ENCODE assay signal across 7 mouse cellular contexts in genomic region chr6:48047450-48048351, GRCm38 (mm10). TPM values are rescaled to one million over a fixed set of nuclear protein-coding genes. Genes with fewer than 3 reads are reported as not detected.
DNase-seq lines count a peak whose midpoint lies in the region; ATAC-seq and TF ChIP-seq lines count a peak whose summit lies in the region.

No protein-coding gene starts in this region.

- no peaks in the 10 kb centered on the region for H3K9me3 ChIP-seq in MEL (replicated peaks; ENCODE audit: insufficient read depth, low read length)
- no peaks in the 10 kb centered on the region for H3K9me3 ChIP-seq in embryonic facial prominence, embryonic 14.5 days (ENCODE audit: control insufficient read depth, low read length)
- H3K9me3 ChIP-seq in heart, postnatal 0 days (replicated peaks; ENCODE audit: control insufficient read depth, low read length) = no peaks in the 10 kb centered on the region

- ATAC-seq in embryonic facial prominence, embryonic 14.5 days (ENCODE audit: low read depth) = peak; percentile 71
- peak; percentile 48 for ATAC-seq in heart, postnatal 0 days (ENCODE audit: insufficient read depth, low read depth)

- no peak for TF ChIP-seq EP300 in MEL (IDR thresholded peaks at IDR 0.05; ENCODE audit: low read depth in 1 of 2, low read length in 2 of 2)
- TF ChIP-seq EP300 in heart, postnatal 0 days (IDR thresholded peaks at IDR 0.05; ENCODE audit: low read depth) = no peak

- H3K36me3 ChIP-seq in MEL (ENCODE audit: control insufficient read depth in 1 of 2, insufficient read depth in 2 of 2, low read length in 2 of 2) = peaks cover 2 to 13% of the 10 kb centered on the region in 2 experiments; a peak in 3 of 4 replicates
- peaks cover 25% of the 10 kb centered on the region for H3K36me3 ChIP-seq in embryonic facial prominence, embryonic 14.5 days (ENCODE audit: control insufficient read depth, insufficient read depth, low read length)
- peaks cover 19% of the 10 kb centered on the region for H3K36me3 ChIP-seq in heart, postnatal 0 days (replicated peaks; ENCODE audit: control insufficient read depth, insufficient read depth, low read length)

- H3K9ac ChIP-seq in MEL (ENCODE audit: control insufficient read depth, low read depth, low read length, poor library complexity, severe bottlenecking) = peak overlapping the region; percentile 98
- H3K9ac ChIP-seq in embryonic facial prominence, embryonic 14.5 days (ENCODE audit: low read depth, low read length) = peak overlapping the region; percentile 83
- peak overlapping the region; percentile 76 for H3K9ac ChIP-seq in heart, postnatal 0 days (replicated peaks; ENCODE audit: low read depth, low read length)

- peaks cover 34% of the 10 kb centered on the region for H3K79me2 ChIP-seq in MEL (ENCODE audit: control insufficient read depth, insufficient read depth, low read length, poor library complexity)

- no peak for DNase-seq in MEL (ENCODE audit: low read depth, low spot score)
- DNase-seq in adrenal gland, postnatal 36 days = peak; percentile 71 to 73
- peak; percentile 13 for DNase-seq in embryonic facial prominence, embryonic 14.5 days (ENCODE audit: low spot score)
- no peak for DNase-seq in heart, postnatal 0 days (ENCODE audit: low spot score)
- peak; percentile 41 to 75 for DNase-seq in kidney, postnatal 25 days
- DNase-seq in lung, postnatal 4 days = peak; percentile 46 to 62
- DNase-seq in retina, postnatal 1 day = peak; percentile 62

- 1% methylated on average over 19 of the region's 150 CpGs for WGBS in embryonic facial prominence, embryonic 14.5 days
- WGBS in heart, postnatal 0 days = under 1% methylated on average over 88 of the region's 150 CpGs

- H3K4me3 ChIP-seq in MEL (ENCODE audit: control insufficient read depth in 1 of 2, insufficient read depth in 1 of 2, low read depth in 2 of 2, low read length in 2 of 2) = peak overlapping the region; percentile 85 to 99
- H3K4me3 ChIP-seq in embryonic facial prominence, embryonic 14.5 days (ENCODE audit: low read depth, low read length) = peak overlapping the region; percentile 76
- peak overlapping the region; percentile 77 for H3K4me3 ChIP-seq in heart, postnatal 0 days (ENCODE audit: low read depth, low read length)

- H3K27ac ChIP-seq in MEL (ENCODE audit: control insufficient read depth, low read depth, low read length) = peak overlapping the region; percentile 20; the same call in 1 of the 2 replicates
- H3K27ac ChIP-seq in embryonic facial prominence, embryonic 14.5 days (replicated peaks; ENCODE audit: low read depth, low read length) = peak overlapping the region; percentile 91
- H3K27ac ChIP-seq in heart, postnatal 0 days (ENCODE audit: low read depth) = peak overlapping the region; percentile 82

- H3K4me1 ChIP-seq in MEL (ENCODE audit: control insufficient read depth in 1 of 2, insufficient read depth in 2 of 2, low read length in 2 of 2) = peaks cover 3 to 6% of the 10 kb centered on the region in 2 experiments; a peak in 3 of 4 replicates
- H3K4me1 ChIP-seq in embryonic facial prominence, embryonic 14.5 days (ENCODE audit: control insufficient read depth, insufficient read depth, low read length) = peaks cover 8% of the 10 kb centered on the region; the same call in 1 of the 2 replicates
- peaks cover 5% of the 10 kb centered on the region for H3K4me1 ChIP-seq in heart, postnatal 0 days (ENCODE audit: control insufficient read depth, insufficient read depth)

- peak in 1 of 2 experiments; percentile 39; a peak in 1 of 4 replicates for TF ChIP-seq POLR2A in MEL (IDR thresholded peaks at IDR 0.05; ENCODE audit: control insufficient read depth in 1 of 2, insufficient read depth in 1 of 2, low read depth in 1 of 2, low read length in 2 of 2, poor library complexity in 1 of 2)

- TF ChIP-seq CTCF in MEL (IDR thresholded peaks at IDR 0.05 in 2 of 3, conservative IDR thresholded peaks at IDR 0.05 in 1 of 3; ENCODE audit: control insufficient read depth in 1 of 3, insufficient read depth in 1 of 3, low read depth in 2 of 3, low read length in 3 of 3, poor library complexity in 1 of 3, severe bottlenecking in 1 of 3) = peak in 1 of 3 experiments; percentile 26; a peak in 2 of 6 replicates
- no peak for TF ChIP-seq CTCF in heart, postnatal 0 days (IDR thresholded peaks at IDR 0.05; ENCODE audit: low read depth)

- no peak for TF ChIP-seq RAD21 in MEL (IDR thresholded peaks at IDR 0.05; ENCODE audit: low read depth, low read length)

- H3K27me3 ChIP-seq in MEL (ENCODE audit: control insufficient read depth in 1 of 2, insufficient read depth in 2 of 2, low read length in 2 of 2) = no peaks in the 10 kb centered on the region
- no peaks in the 10 kb centered on the region for H3K27me3 ChIP-seq in embryonic facial prominence, embryonic 14.5 days (replicated peaks; ENCODE audit: control insufficient read depth, insufficient read depth, low read length)
- H3K27me3 ChIP-seq in heart, postnatal 0 days (ENCODE audit: control insufficient read depth, insufficient read depth, low read length) = peaks cover 10% of the 10 kb centered on the region; the same call in 1 of the 2 replicates

- peak overlapping the region; percentile 90 for H3K4me2 ChIP-seq in embryonic facial prominence, embryonic 14.5 days (ENCODE audit: low read depth, low read length)
- peak overlapping the region; percentile 90 for H3K4me2 ChIP-seq in heart, postnatal 0 days (ENCODE audit: low read depth, low read length)

TF ChIP-seq in MEL, 35 proteins besides CTCF, POLR2A, EP300 and RAD21 (continues in another document):
- TF ChIP-seq POLR2AphosphoS5 (IDR thresholded peaks at IDR 0.05; ENCODE audit: borderline replicate concordance, low read depth, low read length) = no peak
- TF ChIP-seq CHD2 (IDR thresholded peaks at IDR 0.05; ENCODE audit: low read length) = no peak
- no peak for TF ChIP-seq MYC (IDR thresholded peaks at IDR 0.05; ENCODE audit: low read depth, low read length)
- no peak for TF ChIP-seq SMC3 (IDR thresholded peaks at IDR 0.05; ENCODE audit: low read depth, low read length)
- no peak for TF ChIP-seq ZMIZ1 (IDR thresholded peaks at IDR 0.05; ENCODE audit: low read depth, low read length)
- no peak for TF ChIP-seq ZKSCAN1 (IDR thresholded peaks at IDR 0.05; ENCODE audit: low read depth, low read length)
- TF ChIP-seq ZC3H11A (IDR thresholded peaks at IDR 0.05; ENCODE audit: low read depth, low read length) = no peak
- TF ChIP-seq MAX (IDR thresholded peaks at IDR 0.05; ENCODE audit: low read length) = 0 out of 2 replicates have a peak, but pooled peaks have one; percentile 1
- TF ChIP-seq MXI1 (IDR thresholded peaks at IDR 0.05; ENCODE audit: low read depth, low read length) = 0 out of 2 replicates have a peak, but pooled peaks have one; percentile 29
- no peak for TF ChIP-seq MEF2A (IDR thresholded peaks at IDR 0.05; ENCODE audit: extremely low read depth, insufficient replicate concordance, low read depth, low read length, poor library complexity, severe bottlenecking)
- no peak for TF ChIP-seq MYB (IDR thresholded peaks at IDR 0.05; ENCODE audit: low read depth, low read length)
- no peak for TF ChIP-seq GABPA (IDR thresholded peaks at IDR 0.05; ENCODE audit: low read depth, low read length)
- no peak for TF ChIP-seq E2F4 (IDR thresholded peaks at IDR 0.05; ENCODE audit: borderline replicate concordance, low read depth, low read length)
- no peak for TF ChIP-seq GATA1 (IDR thresholded peaks at IDR 0.05; ENCODE audit: low read depth, low read length)
- TF ChIP-seq ETS1 (IDR thresholded peaks at IDR 0.05; ENCODE audit: low read depth, low read length) = no peak
- no peak for TF ChIP-seq MAFK (IDR thresholded peaks at IDR 0.05; ENCODE audit: borderline replicate concordance, low read depth, low read length)
- no peak for TF ChIP-seq KAT2A (conservative IDR thresholded peaks at IDR 0.05; ENCODE audit: low read depth, low read length)
- peak; percentile 36; the same call in 1 of the 2 replicates for TF ChIP-seq HCFC1 (IDR thresholded peaks at IDR 0.05; ENCODE audit: low read depth, low read length)
- TF ChIP-seq NRF1 (IDR thresholded peaks at IDR 0.05; ENCODE audit: insufficient read depth, low read depth, low read length, poor library complexity, severe bottlenecking) = no peak
- no peak for TF ChIP-seq RCOR1 (IDR thresholded peaks at IDR 0.05; ENCODE audit: low read depth, low read length)
- TF ChIP-seq MAZ (IDR thresholded peaks at IDR 0.05; ENCODE audit: low read depth, low read length) = peak; percentile 73; the same call in 1 of the 2 replicates
- TF ChIP-seq TBP (IDR thresholded peaks at IDR 0.05; ENCODE audit: low read depth, low read length) = no peak
- no peak for TF ChIP-seq BHLHE40 (IDR thresholded peaks at IDR 0.05; ENCODE audit: borderline replicate concordance, low read depth, low read length)
- no peak for TF ChIP-seq JUND (IDR thresholded peaks at IDR 0.05; ENCODE audit: low read depth, low read length)
- TF ChIP-seq NELFE (IDR thresholded peaks at IDR 0.05; ENCODE audit: low read depth, low read length) = peak; percentile 26; the same call in 1 of the 2 replicates
- 0 out of 2 replicates have a peak, but pooled peaks have one; percentile 8 for TF ChIP-seq TCF12 (IDR thresholded peaks at IDR 0.05; ENCODE audit: low read depth, low read length)
- no peak for TF ChIP-seq USF2 (IDR thresholded peaks at IDR 0.05; ENCODE audit: borderline replicate concordance in 1 of 2, insufficient read depth in 1 of 2, low read depth in 1 of 2, low read length in 2 of 2)

RNA-seq across cellular contexts. Expression of gene Zfp777, which starts 1.0 kb away (rescaled TPM):
- total RNA-seq in MEL (2012; rRNA removed) = 16.3 and 20.4 TPM in 2 replicates
- polyA plus RNA-seq in MEL (2012; ENCODE audit: insufficient read depth in 1 of 2, insufficient read length in 2 of 2, low read depth in 1 of 2, low replicate concordance in 2 of 2, missing spikeins in 1 of 2) = 10 to 100 TPM in 1 of 2 experiments, not detected in 1; 32.4 TPM
- 10 to 100 TPM; 22.6 to 23.1 TPM for total RNA-seq in adrenal gland, postnatal 36 days (2021)
- polyA plus RNA-seq in embryonic facial prominence, embryonic 14.5 days (2014; fragmentation: Nextera tagmentation; extraction: Ambion mirVana) = 7.5 and 9.1 TPM in 2 replicates
- 9.6 and 25.5 TPM in 2 replicates for total RNA-seq in heart, postnatal 0 days (2014; rRNA removed; ENCODE audit: low replicate concordance)
- polyA plus RNA-seq in heart, postnatal 0 days (2015; fragmentation: Nextera tagmentation; extraction: Ambion mirVana) = 1.7 and 2.4 TPM in 2 replicates

RNA-seq across cellular contexts. Expression of gene Zfp746, which starts 38.7 kb away (rescaled TPM):
- total RNA-seq in MEL (2012; rRNA removed) = 13.5 and 17.8 TPM in 2 replicates
- 10 to 100 TPM in 1 of 2 experiments, not detected in 1; 22.1 TPM for polyA plus RNA-seq in MEL (2012; ENCODE audit: insufficient read depth in 1 of 2, insufficient read length in 2 of 2, low read depth in 1 of 2, low replicate concordance in 2 of 2, missing spikeins in 1 of 2)
- 10 to 100 TPM; 22.4 to 24.5 TPM for total RNA-seq in adrenal gland, postnatal 36 days (2021)
- 21.2 and 21.6 TPM in 2 replicates for polyA plus RNA-seq in embryonic facial prominence, embryonic 14.5 days (2014; fragmentation: Nextera tagmentation; extraction: Ambion mirVana)
- 35.4 and 77.5 TPM in 2 replicates for total RNA-seq in heart, postnatal 0 days (2014; rRNA removed; ENCODE audit: low replicate concordance)
- polyA plus RNA-seq in heart, postnatal 0 days (2015; fragmentation: Nextera tagmentation; extraction: Ambion mirVana) = 6.2 and 6.7 TPM in 2 replicates

Comparison
In these comparisons a context has a peak if more than half of its experiments do, and no peak if none do; other contexts are left out.
1. DNase-seq: peak in adrenal gland, postnatal 36 days (2 of 2), embryonic facial prominence, embryonic 14.5 days (single experiment), kidney, postnatal 25 days (2 of 2), lung, postnatal 4 days (2 of 2) and retina, postnatal 1 day (single experiment); none in MEL (single experiment) and heart, postnatal 0 days (single experiment).
2. H3K27ac ChIP-seq: peak in every context shown above with its lines; median percentile 91 in embryonic facial prominence, embryonic 14.5 days; 82 in heart, postnatal 0 days; 20 in MEL.
3. Peak in every context shown above with its lines, with median percentiles within 50 percentile points of each other: H3K4me3 ChIP-seq and H3K9ac ChIP-seq.